Mouse (Mus musculus) forebrain, embryonic 14.5 days (tissue): ENCODE measurements around the gene Ankrd13b. TPM values are rescaled to one million over a fixed set of nuclear protein-coding genes. Genes with fewer than 3 reads are reported as not detected.

Source experiments
- ATAC-seq: fragments of 200-750 bp; cut with Nextera tagmentation; 2 replicates; pipeline ENCODE4 v1.8.0; 2017; ENCODE audit warnings: mild to moderate bottlenecking, moderate library complexity
- DNase-seq: peaks from one replicate; pipeline ENCODE4 v3.0.0-alpha.2; 2015; ENCODE audit warnings: low spot score
- H3K27ac ChIP-seq: fragments of 300-500 bp; sonication (generic); 2 replicates; pipeline ENCODE4 v1.5.1; 2014; ENCODE audit warnings: low read depth, mild to moderate bottlenecking, control low read depth, low read length, moderate library complexity
- H3K27me3 ChIP-seq: fragments of 300-500 bp; sonication (generic); replicated peaks from 2 replicates; pipeline ENCODE4 v1.6.1; 2014; ENCODE audit warnings: low read length, control low read depth, mixed read lengths; ENCODE audit not compliant: control insufficient read depth, insufficient read depth
- H3K36me3 ChIP-seq: fragments of 300-500 bp; sonication (generic); 2 replicates; pipeline ENCODE4 v1.6.1; 2014; ENCODE audit warnings: low read length, control low read depth; ENCODE audit not compliant: control insufficient read depth, insufficient read depth
- H3K4me1 ChIP-seq: fragments of 300-500 bp; sonication (generic); 2 replicates; pipeline ENCODE4 v1.6.1; 2014; ENCODE audit warnings: antibody characterized with exemption, low read length, control low read depth; ENCODE audit not compliant: control insufficient read depth, insufficient read depth
- H3K4me2 ChIP-seq: fragments of 300-500 bp; sonication (generic); 2 replicates; pipeline ENCODE4 v1.6.1; 2014; ENCODE audit warnings: mild to moderate bottlenecking, control low read depth, low read length
- H3K4me3 ChIP-seq: fragments of 300-500 bp; sonication (generic); 2 replicates; pipeline ENCODE4 v1.5.1; 2014; ENCODE audit warnings: low read depth, low read length, control low read depth
- H3K9ac ChIP-seq: fragments of 300-500 bp; sonication (generic); 2 replicates; pipeline ENCODE4 v1.6.1; 2014; ENCODE audit warnings: mild to moderate bottlenecking, low read length, control low read depth, moderate library complexity
- H3K9me3 ChIP-seq: fragments of 300-500 bp; sonication (generic); replicated peaks from 2 replicates; pipeline ENCODE4 v1.6.1; 2016; ENCODE audit warnings: low read length, control low read depth, mixed read lengths; ENCODE audit not compliant: control insufficient read depth
- WGBS: fragments of 180-500 bp; shearing (Covaris S2); extraction: QIAGEN DNeasy Blood & Tissue Kit; methylation state at CpG from one replicate; pipeline ENCODE4 v1.1.7; 2014; 5-methylcytosine and 5-hydroxymethylcytosine counted together
- polyA plus RNA-seq: library from polyadenylated mRNA; unstranded; fragments of >200 nt; fragmentation: Nextera tagmentation; extraction: Ambion mirVana; gene quantifications from 2 replicates; pipeline ENCODE4 v1.2.1, GENCODE M21; 2014

Gene Ankrd13b
- polyA plus RNA-seq, 1 experiment from 2014 or later = 25.3 TPM

- Histone ChIP-seq H3K4me3 (peak overlapping the region; percentile 88; the same call in 1 of the 2 replicates), H3K9ac (peak overlapping the region; percentile 96), H3K36me3 (peaks cover 16% of the 10 kb centered on the region), H3K4me1 (peaks cover 36% of the 10 kb centered on the region), H3K4me2 (peak overlapping the region; percentile 94), H3K27me3 (no peaks in the 10 kb centered on the region), H3K9me3 (no peaks in the 10 kb centered on the region), H3K27ac (no peak overlapping the region)
- WGBS = 80% methylated on average over 6 of the region's 6 CpGs
- ATAC-seq (no peak), DNase-seq (no peak)
Measured at GRCm38 (mm10) chr11:77494782-77495181, 5.3 kb upstream of the Ankrd13b start.

GRCm38 (mm10) chr11:77494344-77494676, 4.8 kb upstream of the Ankrd13b start:
- Histone ChIP-seq H3K27me3 (no peaks in the 10 kb centered on the region), H3K9me3 (no peaks in the 10 kb centered on the region), H3K4me2 (peak overlapping the region; percentile 94), H3K4me3 (peak overlapping the region; percentile 88), H3K27ac (no peak overlapping the region), H3K9ac (peak overlapping the region; percentile 96), H3K4me1 (peaks cover 36% of the 10 kb centered on the region), H3K36me3 (peaks cover 12% of the 10 kb centered on the region)
- ATAC-seq (no peak), DNase-seq (no peak)
- 27% methylated on average over 4 of the region's 4 CpGs for WGBS

GRCm38 (mm10) chr11:77493512-77494343, 4.2 kb upstream of the Ankrd13b start, which contains the start of gene Git1:
TSS of gene Git1 (plus strand) at chr11:77493562.
- ATAC-seq = no peak
- H3K27ac ChIP-seq = peak within 1 kb of the TSS; percentile 91
- H3K36me3 ChIP-seq = peaks cover 6% of the 10 kb centered on the region
- peak within 1 kb of the TSS; percentile 94 for H3K4me2 ChIP-seq
- peak within 1 kb of the TSS; percentile 96 for H3K9ac ChIP-seq
- peak within 1 kb of the TSS; percentile 92 for H3K4me3 ChIP-seq
- no peak for DNase-seq
- 2% methylated on average over 34 of the region's 74 CpGs for WGBS
- peaks cover 36% of the 10 kb centered on the region for H3K4me1 ChIP-seq
- no peaks in the 10 kb centered on the region for H3K9me3 ChIP-seq
- no peaks in the 10 kb centered on the region for H3K27me3 ChIP-seq

- ATAC-seq = peak; percentile 69
- Histone ChIP-seq H3K27ac (peak overlapping the region; percentile 91), H3K9me3 (no peaks in the 10 kb centered on the region), H3K4me2 (peak overlapping the region; percentile 94), H3K36me3 (no peaks in the 10 kb centered on the region), H3K4me1 (peaks cover 42% of the 10 kb centered on the region), H3K4me3 (peak overlapping the region; percentile 92), H3K27me3 (no peaks in the 10 kb centered on the region), H3K9ac (peak overlapping the region; percentile 96)
- DNase-seq = peak; percentile 97
- under 1% methylated on average over 28 of the region's 32 CpGs for WGBS
Measured at GRCm38 (mm10) chr11:77492911-77493332, 3.4 kb upstream of the Ankrd13b start.

- Histone ChIP-seq H3K9ac (peak overlapping the region; percentile 96), H3K27ac (peak overlapping the region; percentile 91), H3K4me3 (peak overlapping the region; percentile 92), H3K4me1 (peaks cover 47% of the 10 kb centered on the region), H3K4me2 (peak overlapping the region; percentile 94), H3K9me3 (no peaks in the 10 kb centered on the region), H3K36me3 (no peaks in the 10 kb centered on the region), H3K27me3 (no peaks in the 10 kb centered on the region)
- no peak for ATAC-seq
- DNase-seq = peak; percentile 46
- 3% methylated on average over 18 of the region's 18 CpGs for WGBS
Measured at GRCm38 (mm10) chr11:77492311-77492871, 2.9 kb upstream of the Ankrd13b start.

- Histone ChIP-seq H3K4me3 (peak overlapping the region; percentile 92), H3K36me3 (no peaks in the 10 kb centered on the region), H3K9me3 (no peaks in the 10 kb centered on the region), H3K27ac (peak overlapping the region; percentile 91), H3K4me2 (peak overlapping the region; percentile 94), H3K4me1 (peaks cover 54% of the 10 kb centered on the region), H3K27me3 (no peaks in the 10 kb centered on the region), H3K9ac (peak overlapping the region; percentile 96)
- DNase-seq = no peak
- 0% methylated on average over 23 of the region's 23 CpGs for WGBS
- peak; percentile 65 for ATAC-seq
Measured at GRCm38 (mm10) chr11:77491502-77492291, 2.2 kb upstream of the Ankrd13b start.

GRCm38 (mm10) chr11:77491123-77491501, 1.6 kb upstream of the Ankrd13b start:
- Histone ChIP-seq H3K4me1 (peaks cover 60% of the 10 kb centered on the region), H3K9me3 (no peaks in the 10 kb centered on the region), H3K4me2 (peak overlapping the region; percentile 94), H3K27ac (peak overlapping the region; percentile 91), H3K36me3 (no peaks in the 10 kb centered on the region), H3K9ac (peak overlapping the region; percentile 96; the same call in 1 of the 2 replicates), H3K27me3 (no peaks in the 10 kb centered on the region), H3K4me3 (peak overlapping the region; percentile 92)
- peak; percentile 78 for ATAC-seq
- under 1% methylated on average over 13 of the region's 13 CpGs for WGBS
- peak; percentile 97 for DNase-seq

- Histone ChIP-seq H3K4me1 (peaks cover 63% of the 10 kb centered on the region), H3K9ac (peak overlapping the region; percentile 98; the same call in 1 of the 2 replicates), H3K9me3 (no peaks in the 10 kb centered on the region), H3K36me3 (no peaks in the 10 kb centered on the region), H3K27me3 (no peaks in the 10 kb centered on the region), H3K4me2 (peak overlapping the region; percentile 94), H3K4me3 (peak overlapping the region; percentile 92), H3K27ac (peak overlapping the region; percentile 91; the same call in 1 of the 2 replicates)
- WGBS = 71% methylated on average over 6 of the region's 6 CpGs
- no peak for DNase-seq
- no peak for ATAC-seq
Measured at GRCm38 (mm10) chr11:77490451-77490850, 973 bp upstream of the Ankrd13b start.
